Mouse (Mus musculus): Measurements from ENCODE around the gene Zfp3. TPM values are rescaled to one million over a fixed set of nuclear protein-coding genes. Genes with fewer than 3 reads are reported as not detected.

The Zfp3 gene
- total RNA-seq, 2 experiments from 2014 or later = 1.6 to 3.1 TPM

GRCm38 (mm10) chr11:70802865-70803261 is 38.9 kb downstream of the Zfp3 start:
- ATAC-seq (replicated peaks; ENCODE audit: low FRiP score, low TSS enrichment, poor library complexity, severe bottlenecking) = no peak

GRCm38 (mm10) chr11:70803711-70804200 is 39.7 kb downstream of the Zfp3 start:
- no peak for ATAC-seq (replicated peaks; ENCODE audit: low FRiP score, low TSS enrichment, poor library complexity, severe bottlenecking)

- ATAC-seq (replicated peaks; ENCODE audit: low FRiP score, low TSS enrichment, poor library complexity, severe bottlenecking) = no peak
Observed at GRCm38 (mm10) chr11:70804395-70804794, 40.4 kb downstream of the Zfp3 start.

GRCm38 (mm10) chr11:70805641-70806175 is 41.7 kb downstream of the Zfp3 start:
- no peak for ATAC-seq (replicated peaks; ENCODE audit: low FRiP score, low TSS enrichment, poor library complexity, severe bottlenecking)

GRCm38 (mm10) chr11:70806697-70807096 is 42.7 kb downstream of the Zfp3 start:
- ATAC-seq (replicated peaks; ENCODE audit: low FRiP score, low TSS enrichment, poor library complexity, severe bottlenecking) = no peak

- ATAC-seq (replicated peaks; ENCODE audit: low FRiP score, low TSS enrichment, poor library complexity, severe bottlenecking) = no peak
Observed at GRCm38 (mm10) chr11:70807630-70808029, 43.6 kb downstream of the Zfp3 start.

- ATAC-seq (replicated peaks; ENCODE audit: low FRiP score, low TSS enrichment, poor library complexity, severe bottlenecking) = no peak
Observed at GRCm38 (mm10) chr11:70808101-70808500, 44.1 kb downstream of the Zfp3 start.

- ATAC-seq (replicated peaks; ENCODE audit: low FRiP score, low TSS enrichment, poor library complexity, severe bottlenecking) = no peak
Observed at GRCm38 (mm10) chr11:70809011-70809410, 45.0 kb downstream of the Zfp3 start.

GRCm38 (mm10) chr11:70811041-70811440 is 47.0 kb downstream of the Zfp3 start:
- ATAC-seq (replicated peaks; ENCODE audit: low FRiP score, low TSS enrichment, poor library complexity, severe bottlenecking) = no peak

GRCm38 (mm10) chr11:70811471-70812240 is 47.6 kb downstream of the Zfp3 start:
- ATAC-seq (replicated peaks; ENCODE audit: low FRiP score, low TSS enrichment, poor library complexity, severe bottlenecking) = no peak

- ATAC-seq (replicated peaks; ENCODE audit: low FRiP score, low TSS enrichment, poor library complexity, severe bottlenecking) = no peak
Observed at GRCm38 (mm10) chr11:70812365-70812764, 48.4 kb downstream of the Zfp3 start, which contains the start of gene Scimp. Scimp (minus strand) TSS chr11:70812586.

- ATAC-seq (replicated peaks; ENCODE audit: low FRiP score, low TSS enrichment, poor library complexity, severe bottlenecking) = no peak
Observed at GRCm38 (mm10) chr11:70815071-70815470, 51.1 kb downstream of the Zfp3 start.

GRCm38 (mm10) chr11:70815498-70816078 is 51.6 kb downstream of the Zfp3 start:
- ATAC-seq (replicated peaks; ENCODE audit: low FRiP score, low TSS enrichment, poor library complexity, severe bottlenecking) = peak; percentile 87

- ATAC-seq (replicated peaks; ENCODE audit: low FRiP score, low TSS enrichment, poor library complexity, severe bottlenecking) = no peak
Observed at GRCm38 (mm10) chr11:70816770-70817169, 52.8 kb downstream of the Zfp3 start.

GRCm38 (mm10) chr11:70820120-70820519 is 56.1 kb downstream of the Zfp3 start:
- no peak for ATAC-seq (replicated peaks; ENCODE audit: low FRiP score, low TSS enrichment, poor library complexity, severe bottlenecking)

- ATAC-seq (replicated peaks; ENCODE audit: low FRiP score, low TSS enrichment, poor library complexity, severe bottlenecking) = no peak
Observed at GRCm38 (mm10) chr11:70821728-70822591, 58.0 kb downstream of the Zfp3 start.
